Mouse (Mus musculus) testis, adult 10 weeks (tissue): Measurements from ENCODE around the gene Olfr171. TPM values are rescaled to one million over a fixed set of nuclear protein-coding genes. Genes with fewer than 3 reads are reported as not detected.

Experiments used
- polyA plus RNA-seq: library from polyadenylated mRNA; stranded (reverse); fragments of 350-450 nt; fragmentation: Illumina TruSeq; extraction: RNeasy Lipid Tissue Mini Kit (QIAGEN cat#74804); gene quantifications from one replicate; pipeline ENCODE4 v1.2.3, GENCODE M21; 2014; ENCODE audit warnings: low read depth, low replicate concordance

Gene Olfr171
- polyA plus RNA-seq, result not detected

DNA sequence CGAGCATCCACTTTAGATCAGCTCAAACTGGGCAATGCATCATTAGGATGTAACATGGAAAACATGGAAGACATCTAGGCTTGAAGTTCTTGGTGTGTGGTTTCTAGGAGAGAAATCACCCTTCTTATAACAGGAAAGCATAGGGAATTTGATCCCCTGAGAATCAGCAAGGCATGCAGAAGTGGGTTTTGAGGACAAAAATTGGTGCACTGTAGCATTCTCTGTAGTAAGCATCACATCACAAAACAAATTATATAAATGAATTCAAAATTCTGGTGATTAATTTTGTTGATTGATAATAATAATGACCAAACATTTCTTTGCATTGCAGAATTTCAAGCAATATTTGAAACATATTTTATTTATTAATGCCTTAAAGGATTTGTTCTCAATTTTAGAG lies at the start of gene Olfr171:
Gene Olfr171 (minus strand): TSS at position 101 of the 400 bp plus-strand sequence.

GRCm38 (mm10) chr16:19611782-19612181 lies 17.9 kb downstream of the Olfr171 start, which contains the start of gene Olfr170:
Olfr170 (minus strand) TSS chr16:19611882.

Other genes starting within 250 kb of the Olfr171 start
- 0.28 TPM for gene Olfr165, start 206.8 kb downstream of the Olfr171 start, polyA plus RNA-seq
- gene Olfr166, start 146.2 kb downstream of the Olfr171 start, polyA plus RNA-seq, result not detected
- gene Olfr167, start 107.7 kb downstream of the Olfr171 start, polyA plus RNA-seq, result not detected
- not detected for gene Olfr168, start 94.4 kb downstream of the Olfr171 start, polyA plus RNA-seq
- 0.24 TPM for gene Olfr169, start 58.1 kb downstream of the Olfr171 start, polyA plus RNA-seq
- gene Olfr170, start 18.0 kb downstream of the Olfr171 start, polyA plus RNA-seq, result not detected
- gene Lamp3, start 76.5 kb upstream of the Olfr171 start, polyA plus RNA-seq, result 0.60 TPM
- 0.25 TPM for gene B3gnt5, start 130.3 kb upstream of the Olfr171 start, polyA plus RNA-seq